Mouse (Mus musculus) megakaryocyte-erythroid progenitor cell, adult 5 weeks (primary cell): Measurements from ENCODE around the gene Cntn3. TPM values are rescaled to one million over a fixed set of nuclear protein-coding genes. Genes with fewer than 3 reads are reported as not detected.

ENCODE experiments used
- polyA plus RNA-seq: library from polyadenylated mRNA; stranded (reverse); fragments of >175 nt; gene quantifications from 2 replicates; pipeline ENCODE4 v1.2.3, GENCODE M21; 2012

The Cntn3 gene
- not detected in 2 replicates for polyA plus RNA-seq

GRCm38 (mm10) chr6:102573001-102573400, at the start of gene Cntn3:
TSS of gene Cntn3 (minus strand) at chr6:102573101.

